8 mouse cellular contexts compared by ENCODE assay signal in genomic region chr13:58588655-58589516, GRCm38 (mm10). TPM values are rescaled to one million over a fixed set of nuclear protein-coding genes. Genes with fewer than 3 reads are reported as not detected.
DNase-seq lines count a peak whose midpoint lies in the region; ATAC-seq and TF ChIP-seq lines count a peak whose summit lies in the region.

No protein-coding gene starts in this region.

- H3K9me3 ChIP-seq in heart, embryonic 15.5 days (replicated peaks): no peaks in the 10 kb centered on the region
- no peaks in the 10 kb centered on the region for H3K9me3 ChIP-seq in intestine, postnatal 0 days (ENCODE audit: control insufficient read depth)

- no peak overlapping the region for H3K9ac ChIP-seq in heart, embryonic 15.5 days
- no peak overlapping the region for H3K9ac ChIP-seq in heart, adult 2 months (ENCODE audit: low read depth, low read length)
- no peak overlapping the region for H3K9ac ChIP-seq in intestine, postnatal 0 days (ENCODE audit: low read depth, low read length)

- no peak for TF ChIP-seq CTCF in heart, adult 2 months (IDR thresholded peaks at IDR 0.05)
- no peak for TF ChIP-seq CTCF in intestine, postnatal 0 days (IDR thresholded peaks at IDR 0.05; ENCODE audit: low read depth)

- intact Hi-C loops in heart, adult 2 months (cut with DNase I): loop anchor here (1.0 to 5.0 kb wide), 2 partner anchors 301 to 432 kb away; partner anchors contain the start of gene Idnk

- peak overlapping the region; percentile 19 for H3K4me3 ChIP-seq in heart, embryonic 15.5 days
- no peak overlapping the region for H3K4me3 ChIP-seq in heart, adult 2 months
- no peak overlapping the region for H3K4me3 ChIP-seq in intestine, postnatal 0 days (ENCODE audit: low read depth, low read length)

- no peak overlapping the region for H3K27ac ChIP-seq in heart, embryonic 15.5 days
- no peak overlapping the region for H3K27ac ChIP-seq in heart, adult 2 months
- H3K27ac ChIP-seq in intestine, postnatal 0 days (ENCODE audit: low read depth, low read length): no peak overlapping the region

- H3K79me2 ChIP-seq in heart, adult 2 months (replicated peaks; ENCODE audit: control insufficient read depth, insufficient read depth, low read length): no peaks in the 10 kb centered on the region

- WGBS in heart, embryonic 15.5 days: 55% methylated on average over 15 of the region's 15 CpGs
- WGBS in heart, adult 2 months: 59% methylated on average over 15 of the region's 15 CpGs
- 63% methylated on average over 15 of the region's 15 CpGs for WGBS in intestine, postnatal 0 days

- H3K4me1 ChIP-seq in heart, embryonic 15.5 days (replicated peaks): no peaks in the 10 kb centered on the region
- no peaks in the 10 kb centered on the region for H3K4me1 ChIP-seq in heart, adult 2 months (ENCODE audit: control insufficient read depth, insufficient read depth, low read length)
- no peaks in the 10 kb centered on the region for H3K4me1 ChIP-seq in intestine, postnatal 0 days (replicated peaks; ENCODE audit: control insufficient read depth, insufficient read depth, low read length)

- peak overlapping the region; percentile 52 for H3K4me2 ChIP-seq in heart, embryonic 15.5 days
- peak overlapping the region; percentile 28 for H3K4me2 ChIP-seq in intestine, postnatal 0 days (replicated peaks; ENCODE audit: low read depth)

- H3K36me3 ChIP-seq in heart, embryonic 15.5 days: no peaks in the 10 kb centered on the region
- H3K36me3 ChIP-seq in heart, adult 2 months (ENCODE audit: control insufficient read depth, insufficient read depth, low read length): no peaks in the 10 kb centered on the region
- no peaks in the 10 kb centered on the region for H3K36me3 ChIP-seq in intestine, postnatal 0 days (ENCODE audit: control insufficient read depth, insufficient read depth)

- H3K27me3 ChIP-seq in heart, embryonic 15.5 days: 0 out of 2 replicates have a peak, but pooled peaks cover 7% of the 10 kb centered on the region
- no peaks in the 10 kb centered on the region for H3K27me3 ChIP-seq in heart, adult 2 months (ENCODE audit: control insufficient read depth, insufficient read depth, low read length)
- H3K27me3 ChIP-seq in intestine, postnatal 0 days (replicated peaks; ENCODE audit: control insufficient read depth, insufficient read depth, low read length): no peaks in the 10 kb centered on the region

- ATAC-seq in heart, embryonic 15.5 days (replicated peaks; ENCODE audit: insufficient number of reproducible peaks, insufficient read depth, low FRiP score, low read depth): no peak
- ATAC-seq in intestine, postnatal 0 days: no peak

- no peak for TF ChIP-seq POLR2A in heart, adult 2 months (IDR thresholded peaks at IDR 0.05; ENCODE audit: insufficient read depth, low read depth, low read length)

- DNase-seq in heart, adult 2 months: no peak
- peak; percentile 14 for DNase-seq in c-Kit-positive CD71-positive TER-119-negative erythroid progenitor cells, embryonic 14.5 days (ENCODE audit: low read depth)
- DNase-seq in lung, postnatal 36 days: peak; percentile 27
- no peak for DNase-seq in retina, embryonic 14.5 days (ENCODE audit: low spot score)
- DNase-seq in urinary bladder, postnatal 14 days (ENCODE audit: low spot score): no peak
- DNase-seq in cerebellum, adult 11-12 months: no peak

- no peak for TF ChIP-seq EP300 in heart, adult 2 months (IDR thresholded peaks at IDR 0.05; ENCODE audit: insufficient read depth, low read depth, low read length)

RNA-seq across cellular contexts. Expression of gene Slc28a3, which starts 21.8 kb away (rescaled TPM):
- polyA plus RNA-seq in heart, embryonic 15.5 days (2015; fragmentation: Nextera tagmentation; extraction: Ambion mirVana): 0.05 TPM in 1 of 2 replicates, not detected in the other
- total RNA-seq in heart, adult 2 months (2021): not detected
- 0.12 TPM in 1 of 2 replicates, not detected in the other for polyA plus RNA-seq in heart, adult 2 months (2012; rRNA removed)
- polyA plus RNA-seq in intestine, postnatal 0 days (2015; fragmentation: Nextera tagmentation; extraction: Ambion mirVana): 0.09 TPM in 1 of 2 replicates, not detected in the other

Comparison
In these comparisons a context has a peak if more than half of its experiments do, and no peak if none do; other contexts are left out.
1. DNase-seq: peak in c-Kit-positive CD71-positive TER-119-negative erythroid progenitor cells, embryonic 14.5 days (single experiment) and lung, postnatal 36 days (single experiment); none in heart, adult 2 months (0 of 2), retina, embryonic 14.5 days (single experiment), urinary bladder, postnatal 14 days (single experiment) and cerebellum, adult 11-12 months (single experiment).